Mouse (Mus musculus): ENCODE results near the gene Gns. TPM values are rescaled to one million over a fixed set of nuclear protein-coding genes. Genes with fewer than 3 reads are reported as not detected.

Gene Gns
- polyA plus RNA-seq, 1 experiment = 128 TPM

DNA sequence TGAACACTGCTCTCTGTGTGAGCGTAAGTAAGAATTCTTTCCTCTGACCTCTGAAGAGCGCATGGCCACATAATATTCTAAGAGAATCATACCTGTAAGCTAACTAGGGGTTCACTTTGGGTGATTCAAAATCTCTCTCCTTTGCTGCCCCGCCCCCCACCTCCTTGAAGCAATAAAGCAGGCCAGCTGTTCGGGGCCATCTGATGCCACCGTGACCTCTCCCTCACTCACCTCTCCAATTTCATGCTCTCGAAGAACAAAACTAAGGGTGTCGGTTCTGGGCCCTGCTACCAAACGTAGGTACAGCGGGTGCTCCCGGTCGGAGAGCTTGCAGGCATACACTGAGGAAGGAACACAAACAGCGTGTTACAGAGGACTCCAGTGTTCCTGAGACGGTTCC, 49.2 kb downstream of the Gns start:
- Histone ChIP-seq H3K4me1 (ENCODE audit: control insufficient read depth, insufficient read depth, low read length) (peaks cover 8% of the 10 kb centered on the region; the same call in 1 of the 2 replicates), H3K27me3 (replicated peaks; ENCODE audit: control insufficient read depth, insufficient read depth, low read length) (no peaks in the 10 kb centered on the region), H3K4me3 (ENCODE audit: insufficient read depth, low read depth, low read length) (no peak overlapping the region), H3K27ac (ENCODE audit: insufficient read depth, low read depth, low read length) (no peak overlapping the region), H3K36me3 (ENCODE audit: control insufficient read depth, insufficient read depth, low read length) (no peaks in the 10 kb centered on the region; the same call in 1 of the 2 replicates)
- no peak for DNase-seq
- WGBS = 84% methylated on average over 13 of the region's 13 CpGs
- TF ChIP-seq POLR2A (IDR thresholded peaks at IDR 0.05; ENCODE audit: low read depth, low read length) = no peak

- Histone ChIP-seq H3K27ac (ENCODE audit: insufficient read depth, low read depth, low read length) (no peak overlapping the region), H3K27me3 (replicated peaks; ENCODE audit: control insufficient read depth, insufficient read depth, low read length) (no peaks in the 10 kb centered on the region), H3K4me1 (ENCODE audit: control insufficient read depth, insufficient read depth, low read length) (peaks cover 15% of the 10 kb centered on the region), H3K36me3 (ENCODE audit: control insufficient read depth, insufficient read depth, low read length) (no peaks in the 10 kb centered on the region; the same call in 1 of the 2 replicates), H3K4me3 (ENCODE audit: insufficient read depth, low read depth, low read length) (no peak overlapping the region)
- WGBS = 84% methylated on average over 14 of the region's 14 CpGs
- no peak for DNase-seq
- TF ChIP-seq CTCF (conservative IDR thresholded peaks at IDR 0.05; ENCODE audit: insufficient read depth, insufficient read length, low read depth, low read length) (no peak), POLR2A (IDR thresholded peaks at IDR 0.05; ENCODE audit: low read depth, low read length) (no peak)
These were observed 53.9 kb downstream of the Gns start for GRCm38 (mm10) chr10:121418835-121419234.

- no peak overlapping the region for H3K4me3 ChIP-seq (ENCODE audit: insufficient read depth, low read depth, low read length)
- peak; percentile 60 for DNase-seq
- no peaks in the 10 kb centered on the region; the same call in 1 of the 2 replicates for H3K36me3 ChIP-seq (ENCODE audit: control insufficient read depth, insufficient read depth, low read length)
- no peak overlapping the region for H3K27ac ChIP-seq (ENCODE audit: insufficient read depth, low read depth, low read length)
- peaks cover 20% of the 10 kb centered on the region for H3K4me1 ChIP-seq (ENCODE audit: control insufficient read depth, insufficient read depth, low read length)
- WGBS = 47% methylated on average over 22 of the region's 22 CpGs
- TF ChIP-seq CTCF (conservative IDR thresholded peaks at IDR 0.05; ENCODE audit: insufficient read depth, insufficient read length, low read depth, low read length) = no peak
- no peak for TF ChIP-seq POLR2A (IDR thresholded peaks at IDR 0.05; ENCODE audit: low read depth, low read length)
- H3K27me3 ChIP-seq (replicated peaks; ENCODE audit: control insufficient read depth, insufficient read depth, low read length) = no peaks in the 10 kb centered on the region
These were observed 55.0 kb downstream of the Gns start for GRCm38 (mm10) chr10:121419640-121420470.

DNA sequence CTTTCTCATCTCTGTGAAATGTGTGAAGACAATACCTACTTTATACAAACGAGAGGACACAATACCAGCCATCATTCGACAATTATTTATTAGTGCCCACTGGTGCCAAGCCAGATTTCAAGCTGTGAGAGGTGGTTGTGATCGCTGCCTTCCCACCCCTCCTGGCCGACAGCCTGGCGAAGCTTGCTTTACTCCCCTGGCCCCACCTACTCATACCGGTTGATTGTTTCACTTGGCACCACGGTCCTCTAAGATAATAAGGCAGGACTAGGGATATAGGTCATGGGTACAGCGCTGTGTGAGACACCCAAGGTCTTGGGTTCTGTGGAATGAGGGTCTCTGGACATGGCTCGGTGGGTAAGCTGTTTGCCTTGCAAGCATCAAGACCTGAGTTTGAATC, 56.1 kb downstream of the Gns start:
- Histone ChIP-seq H3K36me3 (ENCODE audit: control insufficient read depth, insufficient read depth, low read length) (no peaks in the 10 kb centered on the region), H3K4me1 (ENCODE audit: control insufficient read depth, insufficient read depth, low read length) (peaks cover 24% of the 10 kb centered on the region), H3K27me3 (replicated peaks; ENCODE audit: control insufficient read depth, insufficient read depth, low read length) (no peaks in the 10 kb centered on the region), H3K4me3 (ENCODE audit: insufficient read depth, low read depth, low read length) (no peak overlapping the region), H3K27ac (ENCODE audit: insufficient read depth, low read depth, low read length) (no peak overlapping the region)
- DNase-seq = peak; percentile 40
- TF ChIP-seq CTCF (conservative IDR thresholded peaks at IDR 0.05; ENCODE audit: insufficient read depth, insufficient read length, low read depth, low read length) (no peak), POLR2A (IDR thresholded peaks at IDR 0.05; ENCODE audit: low read depth, low read length) (no peak)
- WGBS = 45% methylated on average over 9 of the region's 9 CpGs

DNA sequence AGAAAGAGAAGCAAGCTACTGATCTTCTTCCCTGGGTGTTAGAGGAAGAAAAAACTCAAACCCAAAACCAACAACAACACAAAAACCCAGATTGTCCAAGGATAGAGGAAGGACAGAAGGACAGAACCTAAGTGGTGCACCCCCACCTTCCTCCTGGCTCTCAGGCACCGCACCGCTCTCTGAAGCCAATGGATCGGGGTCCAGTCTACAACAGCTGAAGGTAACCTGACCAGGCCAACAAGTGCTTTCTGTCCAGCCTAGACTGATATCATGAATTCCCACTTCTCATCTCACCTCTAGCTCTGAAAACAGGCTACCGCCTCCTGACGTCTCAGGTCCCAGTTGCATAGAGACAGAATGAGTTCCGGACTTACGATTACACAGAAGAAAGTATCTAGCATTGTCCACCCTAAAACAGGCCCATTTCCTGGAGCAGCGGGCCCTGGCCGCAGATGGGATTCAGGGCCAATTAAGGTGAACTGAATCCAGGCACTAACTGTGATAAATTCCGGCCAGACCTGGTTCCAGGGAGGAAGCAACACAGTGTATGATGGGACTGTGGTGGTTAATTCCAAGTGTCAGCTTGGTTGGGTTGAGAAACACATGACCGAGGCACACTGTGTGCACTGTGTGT, 56.9 kb downstream of the Gns start:
- H3K36me3 ChIP-seq (ENCODE audit: control insufficient read depth, insufficient read depth, low read length) = no peaks in the 10 kb centered on the region
- no peak for TF ChIP-seq CTCF (conservative IDR thresholded peaks at IDR 0.05; ENCODE audit: insufficient read depth, insufficient read length, low read depth, low read length)
- no peak for TF ChIP-seq POLR2A (IDR thresholded peaks at IDR 0.05; ENCODE audit: low read depth, low read length)
- peaks cover 27% of the 10 kb centered on the region for H3K4me1 ChIP-seq (ENCODE audit: control insufficient read depth, insufficient read depth, low read length)
- 76% methylated on average over 11 of the region's 11 CpGs for WGBS
- no peak overlapping the region for H3K4me3 ChIP-seq (ENCODE audit: insufficient read depth, low read depth, low read length)
- no peaks in the 10 kb centered on the region for H3K27me3 ChIP-seq (replicated peaks; ENCODE audit: control insufficient read depth, insufficient read depth, low read length)
- DNase-seq = no peak
- H3K27ac ChIP-seq (ENCODE audit: insufficient read depth, low read depth, low read length) = no peak overlapping the region; the same call in 1 of the 2 replicates

GRCm38 (mm10) chr10:121422294-121422693, 57.4 kb downstream of the Gns start:
- TF ChIP-seq POLR2A (IDR thresholded peaks at IDR 0.05; ENCODE audit: low read depth, low read length) (no peak), CTCF (conservative IDR thresholded peaks at IDR 0.05; ENCODE audit: insufficient read depth, insufficient read length, low read depth, low read length) (no peak)
- Histone ChIP-seq H3K27me3 (replicated peaks; ENCODE audit: control insufficient read depth, insufficient read depth, low read length) (no peaks in the 10 kb centered on the region), H3K27ac (ENCODE audit: insufficient read depth, low read depth, low read length) (no peak overlapping the region; the same call in 1 of the 2 replicates), H3K4me1 (ENCODE audit: control insufficient read depth, insufficient read depth, low read length) (peaks cover 27% of the 10 kb centered on the region), H3K36me3 (ENCODE audit: control insufficient read depth, insufficient read depth, low read length) (no peaks in the 10 kb centered on the region), H3K4me3 (ENCODE audit: insufficient read depth, low read depth, low read length) (no peak overlapping the region)
- 61% methylated on average over 6 of the region's 6 CpGs for WGBS
- no peak for DNase-seq
